Mouse (Mus musculus) stomach, postnatal 0 days (tissue): ENCODE results near the gene Gstcd.

Experiments used
- CTCF ChIP-seq: IDR thresholded peaks from 2 replicates; pipeline ENCODE4 v1.5.1; 2016; ENCODE audit warnings: antibody characterized with exemption, low read depth, mild to moderate bottlenecking, moderate library complexity
- EP300 ChIP-seq: optimal IDR thresholded peaks from 2 replicates; pipeline ENCODE3; 2016; ENCODE audit warnings: antibody characterized with exemption

GRCm38 (mm10) chr3:133132611-133133010 is 40.8 kb upstream of the Gstcd start:
- TF ChIP-seq CTCF (0 out of 2 replicates have a peak, but pooled peaks have one; percentile 7), EP300 (no peak)
